Mouse (Mus musculus) left cerebral cortex, adult 8-10 months (tissue): ENCODE measurements around the gene Gm14403. TPM values are rescaled to one million over a fixed set of nuclear protein-coding genes. Genes with fewer than 3 reads are reported as not detected.
"Not testable (repeated sequence)": the region's sequence is repeated elsewhere in the genome, so short reads cannot be mapped to it uniquely, and the experiment has no call there.

ENCODE experiments used
- DNase-seq, 2 experiments: peaks; one replicate each; pipeline ENCODE4 v3.0.0; 2022; ENCODE audit warnings: low spot score in 2 of 2
- total RNA-seq, 4 experiments: library from RNA; stranded (reverse); gene quantifications; 2 replicates each; pipeline ENCODE4 v1.2.4; 2022

Gm14403 gene
- 10 to 100 TPM; 31.5 to 49.3 (median 44.4) TPM for total RNA-seq

GRCm38 (mm10) chr2:177498067-177498466, at the start of gene Gm14403:
TSS of gene Gm14403 (plus strand) at chr2:177498215.
- DNase-seq: not testable (repeated sequence)

GRCm38 (mm10) chr2:177464676-177465075, 33.3 kb upstream of the Gm14403 start, which contains the start of gene Zfp970:
TSS of gene Zfp970 (plus strand) at chr2:177464733.
- DNase-seq: not testable (repeated sequence)

- not testable (repeated sequence) for DNase-seq
Measured at GRCm38 (mm10) chr2:177468222-177468621, 29.8 kb upstream of the Gm14403 start.

GRCm38 (mm10) chr2:177472261-177472660, 25.8 kb upstream of the Gm14403 start:
- DNase-seq: not testable (repeated sequence)

GRCm38 (mm10) chr2:177481971-177482370, 16.0 kb upstream of the Gm14403 start:
- DNase-seq: not testable (repeated sequence)

GRCm38 (mm10) chr2:177483238-177483948, 14.6 kb upstream of the Gm14403 start:
- not testable (repeated sequence) for DNase-seq

- DNase-seq: not testable (repeated sequence)
Measured at GRCm38 (mm10) chr2:177499182-177499581, 1.2 kb downstream of the Gm14403 start.

- not testable (repeated sequence) for DNase-seq
Measured at GRCm38 (mm10) chr2:177505211-177505719, 7.2 kb downstream of the Gm14403 start.

- not testable (repeated sequence) for DNase-seq
Measured at GRCm38 (mm10) chr2:177511381-177511780, 13.4 kb downstream of the Gm14403 start.

GRCm38 (mm10) chr2:177511972-177512371, 14.0 kb downstream of the Gm14403 start:
- not testable (repeated sequence) for DNase-seq

GRCm38 (mm10) chr2:177513991-177514479, 16.0 kb downstream of the Gm14403 start:
- not testable (repeated sequence) for DNase-seq

GRCm38 (mm10) chr2:177517746-177518145, 19.7 kb downstream of the Gm14403 start:
- not testable (repeated sequence) for DNase-seq

- not testable (repeated sequence) for DNase-seq
Measured at GRCm38 (mm10) chr2:177518354-177518753, 20.3 kb downstream of the Gm14403 start.

- DNase-seq: not testable (repeated sequence)
Measured at GRCm38 (mm10) chr2:177518960-177519359, 20.9 kb downstream of the Gm14403 start.

- DNase-seq: no peak
Measured at GRCm38 (mm10) chr2:177520035-177520434, 22.0 kb downstream of the Gm14403 start.

- DNase-seq: no peak
Measured at GRCm38 (mm10) chr2:177523061-177523460, 25.0 kb downstream of the Gm14403 start.

GRCm38 (mm10) chr2:177523674-177524073, 25.7 kb downstream of the Gm14403 start:
- DNase-seq: not testable (repeated sequence)

- not testable (repeated sequence) for DNase-seq
Measured at GRCm38 (mm10) chr2:177524171-177524570, 26.2 kb downstream of the Gm14403 start.

GRCm38 (mm10) chr2:177535876-177536275, 37.9 kb downstream of the Gm14403 start:
- DNase-seq: no peak

GRCm38 (mm10) chr2:177537141-177537540, 39.1 kb downstream of the Gm14403 start:
- not testable (repeated sequence) for DNase-seq

- not testable (repeated sequence) for DNase-seq
Measured at GRCm38 (mm10) chr2:177537717-177538116, 39.7 kb downstream of the Gm14403 start.

- not testable (repeated sequence) for DNase-seq
Measured at GRCm38 (mm10) chr2:177555261-177555660, 57.2 kb downstream of the Gm14403 start.
